Mouse (Mus musculus): Measurements from ENCODE around the gene Il2.

Gene Il2

GRCm38 (mm10) chr3:37073211-37073610 lies 52.5 kb downstream of the Il2 start:
- in situ Hi-C loops (cut with MboI; ENCODE audit: unreplicated experiment in 2 of 2) = loop anchor here in 1 of 2 experiments (25.0 kb wide), 2 partner anchors 436 to 1139 kb away; no protein-coding TSS in a partner anchor

All from v-Abl transformed pro-B cells (cell line).